Mouse (Mus musculus) bone marrow, adult 2 months (tissue): Measurements from ENCODE around the gene Mark4.

Source experiments
- CTCF ChIP-seq: fragments of 200-500 bp; IDR thresholded peaks from 2 replicates; pipeline ENCODE4 v1.5.1; 2011; ENCODE audit warnings: low read length, control low read depth; ENCODE audit not compliant: control insufficient read depth, insufficient read depth
- POLR2A ChIP-seq: fragments of 200-500 bp; IDR thresholded peaks from 2 replicates; pipeline ENCODE4 v1.6.1; 2011; ENCODE audit warnings: low read depth, mild to moderate bottlenecking, control low read depth, low read length, borderline replicate concordance; ENCODE audit not compliant: control insufficient read depth

DNA sequence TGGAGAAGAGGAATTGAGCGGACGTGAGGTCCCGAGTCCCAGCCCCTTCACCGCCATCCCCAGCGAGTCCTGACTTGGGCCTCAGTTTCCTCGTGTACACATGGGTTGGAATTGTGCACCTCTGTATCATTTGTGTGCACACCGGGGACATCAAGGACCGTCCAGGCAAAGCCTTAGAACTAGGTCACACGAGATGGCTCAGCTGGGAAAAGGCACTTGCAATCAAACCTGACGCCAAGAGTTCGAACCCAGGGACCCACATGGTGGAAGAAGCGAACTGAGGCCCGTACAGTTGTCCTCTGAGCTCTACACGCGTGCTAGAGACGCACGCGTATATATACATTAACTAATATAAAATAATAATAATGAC lies 49.0 kb upstream of the Mark4 start:
- TF ChIP-seq CTCF, result no peak
- no peak for TF ChIP-seq POLR2A
